Mouse (Mus musculus) hindbrain, embryonic 12.5 days (tissue): ENCODE results near the gene Dicer1. TPM values are rescaled to one million over a fixed set of nuclear protein-coding genes. Genes with fewer than 3 reads are reported as not detected.

Experiments
- ATAC-seq: fragments of 200-750 bp; cut with Nextera tagmentation; 2 replicates; pipeline ENCODE4 v1.8.0; 2017; ENCODE audit warnings: moderate TSS enrichment; ENCODE audit not compliant: low FRiP score
- H3K27ac ChIP-seq: fragments of 300-500 bp; sonication (generic); 2 replicates; pipeline ENCODE4 v1.5.1; 2016; ENCODE audit warnings: mild to moderate bottlenecking
- H3K27me3 ChIP-seq: fragments of 300-500 bp; sonication (generic); 2 replicates; pipeline ENCODE4 v1.6.1; 2016; ENCODE audit warnings: mild to moderate bottlenecking
- H3K36me3 ChIP-seq: fragments of 300-500 bp; sonication (generic); 2 replicates; pipeline ENCODE4 v1.6.1; 2016; ENCODE audit warnings: mild to moderate bottlenecking
- H3K4me1 ChIP-seq: fragments of 300-500 bp; sonication (generic); 2 replicates; pipeline ENCODE4 v1.6.1; 2016
- H3K4me2 ChIP-seq: fragments of 300-500 bp; sonication (generic); replicated peaks from 2 replicates; pipeline ENCODE4 v1.6.1; 2016; ENCODE audit warnings: mild to moderate bottlenecking
- H3K4me3 ChIP-seq: fragments of 300-500 bp; sonication (generic); 2 replicates; pipeline ENCODE4 v1.5.1; 2016; ENCODE audit warnings: mild to moderate bottlenecking
- H3K9ac ChIP-seq: fragments of 300-500 bp; sonication (generic); 2 replicates; pipeline ENCODE4 v1.6.1; 2016; ENCODE audit warnings: mild to moderate bottlenecking, moderate library complexity
- H3K9me3 ChIP-seq: fragments of 300-500 bp; sonication (generic); replicated peaks from 2 replicates; pipeline ENCODE4 v1.6.1; 2016; ENCODE audit warnings: mild to moderate bottlenecking
- WGBS: fragments of 180-500 bp; shearing (Covaris S2); methylation state at CpG from one replicate; pipeline ENCODE4 v1.1.7; 2016; 5-methylcytosine and 5-hydroxymethylcytosine counted together
- polyA plus RNA-seq: library from polyadenylated mRNA; unstranded; fragments of >200 nt; fragmentation: Nextera tagmentation; extraction: Ambion mirVana; gene quantifications from 2 replicates; pipeline ENCODE4 v1.2.1, GENCODE M21; 2016

Gene Dicer1
- polyA plus RNA-seq, 1 experiment from 2014 or later: 61.3 TPM

GRCm38 (mm10) chr12:104763918-104764317 is 12.2 kb upstream of the Dicer1 start:
- Histone ChIP-seq H3K4me2 (no peak overlapping the region), H3K4me1 (peaks cover 6% of the 10 kb centered on the region), H3K27me3 (no peaks in the 10 kb centered on the region), H3K9me3 (no peaks in the 10 kb centered on the region), H3K36me3 (no peaks in the 10 kb centered on the region), H3K4me3 (no peak overlapping the region), H3K27ac (no peak overlapping the region), H3K9ac (no peak overlapping the region)
- no peak for ATAC-seq
- WGBS: 35% methylated on average over 6 of the region's 6 CpGs

- WGBS: 88% methylated on average over 8 of the region's 8 CpGs
- Histone ChIP-seq H3K9ac (no peak overlapping the region), H3K27ac (no peak overlapping the region), H3K4me1 (peaks cover 4% of the 10 kb centered on the region; the same call in 1 of the 2 replicates), H3K27me3 (no peaks in the 10 kb centered on the region), H3K4me3 (no peak overlapping the region), H3K9me3 (no peaks in the 10 kb centered on the region), H3K36me3 (no peaks in the 10 kb centered on the region), H3K4me2 (no peak overlapping the region)
- ATAC-seq: no peak
Observed at GRCm38 (mm10) chr12:104761411-104761810, 9.7 kb upstream of the Dicer1 start.

GRCm38 (mm10) chr12:104758066-104758465 is 6.3 kb upstream of the Dicer1 start:
- Histone ChIP-seq H3K27ac (no peak overlapping the region), H3K4me2 (no peak overlapping the region), H3K9ac (no peak overlapping the region), H3K36me3 (no peaks in the 10 kb centered on the region), H3K4me1 (no peaks in the 10 kb centered on the region), H3K9me3 (no peaks in the 10 kb centered on the region), H3K27me3 (no peaks in the 10 kb centered on the region), H3K4me3 (no peak overlapping the region)
- ATAC-seq: no peak
- 87% methylated on average over 7 of the region's 7 CpGs for WGBS

GRCm38 (mm10) chr12:104753686-104754085 is 1.9 kb upstream of the Dicer1 start:
- Histone ChIP-seq H3K27me3 (no peaks in the 10 kb centered on the region), H3K9ac (no peak overlapping the region), H3K4me1 (peaks cover 29% of the 10 kb centered on the region), H3K27ac (no peak overlapping the region), H3K9me3 (no peaks in the 10 kb centered on the region), H3K36me3 (no peaks in the 10 kb centered on the region), H3K4me3 (no peak overlapping the region), H3K4me2 (no peak overlapping the region)
- 72% methylated on average over 4 of the region's 4 CpGs for WGBS
- ATAC-seq: no peak

- WGBS: under 1% methylated on average over 45 of the region's 52 CpGs
- H3K4me1 ChIP-seq: peaks cover 33% of the 10 kb centered on the region
Observed at GRCm38 (mm10) chr12:104751331-104751813, 380 bp downstream of the Dicer1 start.

GRCm38 (mm10) chr12:104748946-104749345 is 2.8 kb downstream of the Dicer1 start:
- Histone ChIP-seq H3K9ac (no peak overlapping the region), H3K27ac (no peak overlapping the region), H3K4me3 (no peak overlapping the region), H3K36me3 (no peaks in the 10 kb centered on the region), H3K4me1 (peaks cover 36% of the 10 kb centered on the region), H3K27me3 (no peaks in the 10 kb centered on the region), H3K4me2 (peak overlapping the region; percentile 80; the same call in 1 of the 2 replicates), H3K9me3 (no peaks in the 10 kb centered on the region)
- ATAC-seq: no peak
- WGBS: 93% methylated on average over 2 of the region's 2 CpGs

More at GRCm38 (mm10) chr12:104751331-104751813, 380 bp downstream of the Dicer1 start:
- Histone ChIP-seq H3K27me3 (no peaks in the 10 kb centered on the region), H3K27ac (peak overlapping the region; percentile 92), H3K4me3 (peak overlapping the region; percentile 93), H3K4me2 (peak overlapping the region; percentile 80), H3K9me3 (no peaks in the 10 kb centered on the region), H3K36me3 (no peaks in the 10 kb centered on the region), H3K9ac (peak overlapping the region; percentile 97)
- peak; percentile 63 for ATAC-seq

- no peak for ATAC-seq
- Histone ChIP-seq H3K36me3 (no peaks in the 10 kb centered on the region), H3K4me1 (peaks cover 40% of the 10 kb centered on the region), H3K4me2 (no peak overlapping the region), H3K9me3 (no peaks in the 10 kb centered on the region), H3K9ac (no peak overlapping the region), H3K4me3 (no peak overlapping the region), H3K27ac (no peak overlapping the region), H3K27me3 (no peaks in the 10 kb centered on the region)
- 89% methylated on average over 5 of the region's 5 CpGs for WGBS
Observed at GRCm38 (mm10) chr12:104747252-104747651, 4.5 kb downstream of the Dicer1 start.

GRCm38 (mm10) chr12:104746601-104747000 is 5.2 kb downstream of the Dicer1 start:
- Histone ChIP-seq H3K4me3 (no peak overlapping the region), H3K27ac (no peak overlapping the region), H3K9ac (no peak overlapping the region), H3K36me3 (no peaks in the 10 kb centered on the region), H3K4me1 (peaks cover 44% of the 10 kb centered on the region), H3K9me3 (no peaks in the 10 kb centered on the region), H3K4me2 (no peak overlapping the region), H3K27me3 (no peaks in the 10 kb centered on the region)
- ATAC-seq: no peak
- 95% methylated on average over 2 of the region's 2 CpGs for WGBS

GRCm38 (mm10) chr12:104743687-104744086 is 8.1 kb downstream of the Dicer1 start:
- Histone ChIP-seq H3K4me2 (no peak overlapping the region), H3K27ac (no peak overlapping the region), H3K36me3 (no peaks in the 10 kb centered on the region), H3K4me1 (peaks cover 42% of the 10 kb centered on the region), H3K4me3 (no peak overlapping the region), H3K27me3 (no peaks in the 10 kb centered on the region), H3K9ac (no peak overlapping the region), H3K9me3 (no peaks in the 10 kb centered on the region)
- 59% methylated on average over 4 of the region's 4 CpGs for WGBS
- ATAC-seq: peak; percentile 57; the same call in 1 of the 2 replicates

- no peak overlapping the region for H3K4me3 ChIP-seq
- no peaks in the 10 kb centered on the region for H3K9me3 ChIP-seq
- H3K4me1 ChIP-seq: peaks cover 48% of the 10 kb centered on the region
- no peak overlapping the region for H3K9ac ChIP-seq
- no peak overlapping the region for H3K4me2 ChIP-seq
- H3K27ac ChIP-seq: no peak overlapping the region
- H3K27me3 ChIP-seq: no peaks in the 10 kb centered on the region
- no peak for ATAC-seq
- no peaks in the 10 kb centered on the region for H3K36me3 ChIP-seq
- 81% methylated on average over 6 of the region's 6 CpGs for WGBS
Observed at GRCm38 (mm10) chr12:104742247-104742646, 9.5 kb downstream of the Dicer1 start.

GRCm38 (mm10) chr12:104740841-104741787 is 10.6 kb downstream of the Dicer1 start:
- H3K27ac ChIP-seq: no peak overlapping the region
- ATAC-seq: no peak

GRCm38 (mm10) chr12:104738931-104739330 is 12.8 kb downstream of the Dicer1 start:
- peaks cover 64% of the 10 kb centered on the region for H3K4me1 ChIP-seq
- ATAC-seq: no peak
- 56% methylated on average over 3 of the region's 3 CpGs for WGBS

More at GRCm38 (mm10) chr12:104740841-104741787, 10.6 kb downstream of the Dicer1 start:
- Histone ChIP-seq H3K27me3 (no peaks in the 10 kb centered on the region), H3K36me3 (no peaks in the 10 kb centered on the region), H3K4me1 (peaks cover 53% of the 10 kb centered on the region), H3K4me3 (no peak overlapping the region), H3K9ac (no peak overlapping the region), H3K9me3 (no peaks in the 10 kb centered on the region), H3K4me2 (no peak overlapping the region)
- WGBS: 79% methylated on average over 12 of the region's 12 CpGs

More at GRCm38 (mm10) chr12:104738931-104739330, 12.8 kb downstream of the Dicer1 start:
- H3K4me3 ChIP-seq: no peak overlapping the region
- no peak overlapping the region for H3K9ac ChIP-seq
- H3K27me3 ChIP-seq: no peaks in the 10 kb centered on the region
- no peak overlapping the region for H3K27ac ChIP-seq
- no peak overlapping the region for H3K4me2 ChIP-seq
- no peaks in the 10 kb centered on the region for H3K36me3 ChIP-seq
- H3K9me3 ChIP-seq: no peaks in the 10 kb centered on the region
